Mouse (Mus musculus) T-cell, adult 66 days (primary cell): ENCODE data around the gene Prg4. TPM values are rescaled to one million over a fixed set of nuclear protein-coding genes. Genes with fewer than 3 reads are reported as not detected.

Experiments used
- total RNA-seq, 2 experiments: library from RNA; stranded (reverse); gene quantifications; 3 replicates in 1 of 2; 4 replicates in 1 of 2; pipeline ENCODE4 v1.2.4; 2023

Prg4 gene
- 1 to 10 TPM in 1 of 2 experiments, under 1 TPM in 1; 0.96 to 2.5 TPM for total RNA-seq

GRCm38 (mm10) chr1:150466132-150466531 is at the start of gene Prg4:
TSS of gene Prg4 (minus strand) at chr1:150466165.

Other genes starting within 250 kb of the Prg4 start
- gene Pdc, start 146.7 kb downstream of the Prg4 start, total RNA-seq = not detected
- 100 to 1,000 TPM; 327 to 342 TPM for gene Tpr, start 73.3 kb downstream of the Prg4 start, total RNA-seq
- 10 to 100 TPM; 24.4 to 26.8 TPM for gene Odr4, start 73.1 kb downstream of the Prg4 start, total RNA-seq